Mouse (Mus musculus): ENCODE results near the gene Zc3h13. TPM values are rescaled to one million over a fixed set of nuclear protein-coding genes. Genes with fewer than 3 reads are reported as not detected.

Zc3h13 gene
- polyA plus RNA-seq, 1 experiment = 9.8 TPM

DNA sequence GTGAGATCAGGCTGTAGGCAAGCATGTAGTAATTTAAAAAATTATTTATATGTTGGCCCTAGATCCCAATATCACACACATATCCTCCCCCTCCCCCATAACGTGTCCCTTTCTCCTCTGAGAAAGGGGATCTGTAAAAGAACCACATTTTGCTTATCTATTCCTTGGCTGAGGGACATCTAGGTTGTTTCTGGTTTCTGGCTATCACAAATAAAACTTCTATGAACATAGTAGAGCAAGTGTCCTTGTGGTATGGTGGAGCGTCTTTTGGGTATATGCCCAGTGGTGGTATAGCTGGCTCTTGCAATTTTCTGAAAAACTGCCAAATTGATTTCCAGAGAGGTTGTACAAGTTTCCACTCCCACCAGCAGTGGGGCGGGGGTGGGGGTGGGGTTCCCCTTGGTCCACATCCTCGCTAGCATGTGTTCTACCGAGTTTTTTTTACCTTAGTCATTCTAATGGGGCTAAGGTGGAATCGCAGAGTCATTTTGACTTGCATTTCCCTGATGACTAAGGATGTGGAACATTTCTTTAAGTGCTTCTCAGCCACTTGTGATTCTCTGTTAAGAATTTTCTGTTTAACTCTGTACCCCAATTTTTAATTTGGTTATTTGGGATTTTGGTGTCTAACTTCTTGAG lies 46.0 kb upstream of the Zc3h13 start:
- Histone ChIP-seq H3K4me3 (ENCODE audit: insufficient read depth, poor library complexity, severe bottlenecking) (no peak overlapping the region), H3K36me3 (ENCODE audit: control insufficient read depth, insufficient read depth) (no peaks in the 10 kb centered on the region), H3K79me2 (ENCODE audit: control insufficient read depth, insufficient read depth) (no peaks in the 10 kb centered on the region), H3K27me3 (ENCODE audit: control insufficient read depth, insufficient read depth, insufficient read length) (no peaks in the 10 kb centered on the region), H3K79me3 (ENCODE audit: low read depth) (no peaks in the 10 kb centered on the region), H3ac (ENCODE audit: control insufficient read depth, insufficient read length, low read depth) (no peak overlapping the region)
- no peak for TF ChIP-seq MAX (IDR thresholded peaks at IDR 0.05)
- TF ChIP-seq MYOG (IDR thresholded peaks at IDR 0.05; ENCODE audit: control insufficient read depth, extremely low read depth, insufficient read length) = no peak
- TF ChIP-seq CEBPB (IDR thresholded peaks at IDR 0.05; ENCODE audit: low read depth) = no peak
- TF ChIP-seq CTCF (IDR thresholded peaks at IDR 0.05; ENCODE audit: control insufficient read depth, insufficient read depth, insufficient read length) = no peak
- TF ChIP-seq FOSL1 (IDR thresholded peaks at IDR 0.05; ENCODE audit: insufficient read depth, low read length, poor library complexity, severe bottlenecking) = no peak
- no peak for TF ChIP-seq MYOD1 (IDR thresholded peaks at IDR 0.05; ENCODE audit: control insufficient read depth, insufficient read length, low read depth)
- TF ChIP-seq USF1 (IDR thresholded peaks at IDR 0.05; ENCODE audit: low read depth) = no peak

- no peaks in the 10 kb centered on the region for H3K27me3 ChIP-seq (ENCODE audit: control insufficient read depth, insufficient read depth, insufficient read length)
- H3ac ChIP-seq (ENCODE audit: control insufficient read depth, insufficient read length, low read depth) = no peak within 1 kb of the TSS
- TF ChIP-seq CTCF (IDR thresholded peaks at IDR 0.05; ENCODE audit: control insufficient read depth, insufficient read depth, insufficient read length) = no peak
- no peak for TF ChIP-seq MYOG (IDR thresholded peaks at IDR 0.05; ENCODE audit: control insufficient read depth, extremely low read depth, insufficient read length)
- H3K36me3 ChIP-seq (ENCODE audit: control insufficient read depth, insufficient read depth) = no peaks in the 10 kb centered on the region
- H3K79me3 ChIP-seq (ENCODE audit: low read depth) = no peaks in the 10 kb centered on the region
- no peaks in the 10 kb centered on the region for H3K79me2 ChIP-seq (ENCODE audit: control insufficient read depth, insufficient read depth)
- no peak within 1 kb of the TSS for H3K4me3 ChIP-seq (ENCODE audit: insufficient read depth, poor library complexity, severe bottlenecking)
Measured at GRCm38 (mm10) chr14:75242087-75242486, 42.1 kb upstream of the Zc3h13 start, which contains the start of gene Cpb2. Cpb2 (plus strand) TSS chr14:75242287.

DNA sequence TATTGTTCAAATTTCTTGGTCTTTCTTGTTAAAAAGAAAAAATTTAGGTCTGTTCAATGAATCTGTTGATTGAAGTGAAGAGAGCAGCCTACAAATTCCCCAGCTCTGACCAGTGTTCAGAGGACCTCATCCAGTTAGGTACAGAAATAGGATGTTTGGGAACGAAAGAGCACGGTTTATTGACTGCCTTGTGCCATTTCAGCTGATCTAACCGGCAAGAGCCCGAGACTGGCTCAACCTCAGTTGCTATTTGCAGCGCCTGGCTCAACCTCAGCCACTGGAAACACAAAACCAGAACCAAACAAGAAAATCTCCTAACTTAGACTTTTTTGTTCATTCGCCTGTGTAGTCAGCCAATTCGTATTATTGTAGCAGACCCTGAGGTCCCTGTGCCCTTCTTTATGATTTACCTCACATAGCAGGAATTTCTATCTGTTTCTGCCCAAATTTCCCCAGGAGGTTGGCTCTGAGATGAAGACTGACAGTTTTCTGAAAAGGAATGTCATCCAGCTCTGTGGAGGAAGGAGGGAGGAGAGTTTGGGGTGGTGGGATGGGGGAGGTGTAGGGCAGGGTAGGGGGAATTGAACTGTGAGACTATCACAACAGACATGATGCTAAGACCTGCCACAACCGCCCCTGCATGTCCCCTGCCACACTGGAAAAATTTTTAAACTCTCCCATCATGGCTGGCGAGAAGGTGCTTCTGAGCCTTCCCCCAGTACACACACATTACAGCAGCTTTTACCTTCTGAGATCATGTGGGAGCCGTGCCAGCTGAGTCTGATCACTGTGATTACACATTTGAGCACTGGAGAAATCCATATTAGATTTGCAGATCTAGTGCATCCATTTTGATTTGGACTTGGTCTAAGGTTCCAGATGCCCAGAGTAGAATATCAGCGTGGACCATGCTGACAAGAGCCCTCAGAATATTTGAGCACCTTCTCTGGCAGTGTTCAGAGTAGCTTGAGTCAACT lies 37.9 kb upstream of the Zc3h13 start:
- TF ChIP-seq CEBPB (IDR thresholded peaks at IDR 0.05; ENCODE audit: low read depth) = no peak
- TF ChIP-seq MAX (IDR thresholded peaks at IDR 0.05) = no peak
- TF ChIP-seq MYOD1 (IDR thresholded peaks at IDR 0.05; ENCODE audit: control insufficient read depth, insufficient read length, low read depth) = no peak
- no peak overlapping the region for H3K4me3 ChIP-seq (ENCODE audit: insufficient read depth, poor library complexity, severe bottlenecking)
- H3K36me3 ChIP-seq (ENCODE audit: control insufficient read depth, insufficient read depth) = no peaks in the 10 kb centered on the region
- H3K27me3 ChIP-seq (ENCODE audit: control insufficient read depth, insufficient read depth, insufficient read length) = no peaks in the 10 kb centered on the region
- no peak overlapping the region for H3ac ChIP-seq (ENCODE audit: control insufficient read depth, insufficient read length, low read depth)
- no peaks in the 10 kb centered on the region for H3K79me3 ChIP-seq (ENCODE audit: low read depth)
- H3K79me2 ChIP-seq (ENCODE audit: control insufficient read depth, insufficient read depth) = no peaks in the 10 kb centered on the region

DNA sequence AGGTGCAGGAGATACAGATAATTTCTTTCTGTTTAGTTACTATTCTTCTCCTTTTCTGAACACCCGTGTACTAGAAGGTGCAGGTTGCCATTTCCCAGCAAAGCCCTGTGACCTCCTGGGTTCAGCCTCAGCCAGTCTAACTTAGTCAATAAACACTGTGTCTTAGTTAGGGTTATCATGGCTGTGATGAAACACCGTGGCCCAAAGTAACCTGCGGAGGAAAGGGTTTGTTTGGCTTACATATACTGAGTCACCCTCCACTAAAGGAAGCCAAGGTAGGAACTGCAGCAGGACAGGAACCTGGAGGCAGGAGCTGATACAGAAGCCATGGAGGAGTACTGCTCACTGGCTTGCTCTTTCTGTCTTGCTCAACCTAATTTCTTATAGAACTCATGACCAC lies 33.7 kb upstream of the Zc3h13 start:
- Histone ChIP-seq H3K4me3 (ENCODE audit: insufficient read depth, poor library complexity, severe bottlenecking) (no peak overlapping the region), H3K27me3 (ENCODE audit: control insufficient read depth, insufficient read depth, insufficient read length) (peaks cover 3% of the 10 kb centered on the region), H3K36me3 (ENCODE audit: control insufficient read depth, insufficient read depth) (no peaks in the 10 kb centered on the region), H3ac (ENCODE audit: control insufficient read depth, insufficient read length, low read depth) (no peak overlapping the region), H3K79me3 (ENCODE audit: low read depth) (no peaks in the 10 kb centered on the region), H3K79me2 (ENCODE audit: control insufficient read depth, insufficient read depth) (no peaks in the 10 kb centered on the region)
- TF ChIP-seq USF1 (IDR thresholded peaks at IDR 0.05; ENCODE audit: low read depth) (no peak), MYOG (IDR thresholded peaks at IDR 0.05; ENCODE audit: control insufficient read depth, extremely low read depth, insufficient read length) (no peak), CEBPB (IDR thresholded peaks at IDR 0.05; ENCODE audit: low read depth) (no peak), MYOD1 (IDR thresholded peaks at IDR 0.05; ENCODE audit: control insufficient read depth, insufficient read length, low read depth) (no peak), MAX (IDR thresholded peaks at IDR 0.05) (no peak), CTCF (IDR thresholded peaks at IDR 0.05; ENCODE audit: control insufficient read depth, insufficient read depth, insufficient read length) (no peak), FOSL1 (IDR thresholded peaks at IDR 0.05; ENCODE audit: insufficient read depth, low read length, poor library complexity, severe bottlenecking) (no peak)

GRCm38 (mm10) chr14:75256521-75256920 lies 27.7 kb upstream of the Zc3h13 start:
- Histone ChIP-seq H3K4me3 (ENCODE audit: insufficient read depth, poor library complexity, severe bottlenecking) (no peak overlapping the region), H3ac (ENCODE audit: control insufficient read depth, insufficient read length, low read depth) (no peak overlapping the region), H3K27me3 (ENCODE audit: control insufficient read depth, insufficient read depth, insufficient read length) (peaks cover 12% of the 10 kb centered on the region), H3K36me3 (ENCODE audit: control insufficient read depth, insufficient read depth) (no peaks in the 10 kb centered on the region), H3K79me3 (ENCODE audit: low read depth) (no peaks in the 10 kb centered on the region), H3K79me2 (ENCODE audit: control insufficient read depth, insufficient read depth) (no peaks in the 10 kb centered on the region)
- TF ChIP-seq MYOD1 (IDR thresholded peaks at IDR 0.05; ENCODE audit: control insufficient read depth, insufficient read length, low read depth) (no peak), CTCF (IDR thresholded peaks at IDR 0.05; ENCODE audit: control insufficient read depth, insufficient read depth, insufficient read length) (peak; percentile 10), MAX (IDR thresholded peaks at IDR 0.05) (no peak), FOSL1 (IDR thresholded peaks at IDR 0.05; ENCODE audit: insufficient read depth, low read length, poor library complexity, severe bottlenecking) (no peak), CEBPB (IDR thresholded peaks at IDR 0.05; ENCODE audit: low read depth) (no peak), MYOG (IDR thresholded peaks at IDR 0.05; ENCODE audit: control insufficient read depth, extremely low read depth, insufficient read length) (no peak), USF1 (IDR thresholded peaks at IDR 0.05; ENCODE audit: low read depth) (no peak)
